Mouse (Mus musculus) erythroblast, adult 5-6 weeks (primary cell): ENCODE measurements around the gene Rap2b. TPM values are rescaled to one million over a fixed set of nuclear protein-coding genes. Genes with fewer than 3 reads are reported as not detected.

ENCODE experiments used
- ATAC-seq: replicated peaks from 2 replicates; pipeline ENCODE4 v1.8.0; 2016; ENCODE audit warnings: moderate number of reproducible peaks, mild to moderate bottlenecking, moderate TSS enrichment, inconsistent platforms; ENCODE audit not compliant: poor library complexity, low FRiP score, severe bottlenecking
- total RNA-seq, 2 experiments: library from RNA; stranded (forward) in 1 of 2; stranded (reverse) in 1 of 2; fragments of 150-400 nt in 1 of 2; fragments of 200-764, 138-1000 nt in 1 of 2; gene quantifications; 2 replicates each; pipeline versions ENCODE4 v1.2.3 to v1.2.4; 2015 to 2017; ENCODE audit warnings: low replicate concordance in 2 of 2

Gene Rap2b
- total RNA-seq (2015; ENCODE audit: low replicate concordance) (1.9 and 4.6 TPM in 2 replicates), total RNA-seq (2017; ENCODE audit: low replicate concordance) (0.43 and 2.1 TPM in 2 replicates)

DNA sequence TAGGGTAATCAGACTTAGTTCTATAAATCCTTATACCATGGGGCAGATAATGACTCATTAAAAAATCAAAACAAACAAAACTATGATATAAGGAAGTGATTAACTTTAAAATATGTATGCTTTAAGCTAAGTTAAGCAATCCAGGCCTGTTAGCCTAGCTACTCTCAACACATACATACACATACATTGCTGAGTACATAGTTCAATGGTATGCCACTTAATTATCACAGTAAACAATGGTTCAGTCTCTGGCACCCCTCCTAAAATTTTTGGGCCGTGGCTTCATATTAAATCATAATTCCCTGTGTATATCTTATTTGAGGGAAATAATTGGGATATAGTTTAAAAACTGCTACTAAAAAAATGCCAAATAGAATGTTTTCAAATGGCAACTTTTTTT, at the start of gene Rap2b:
Gene Rap2b (plus strand): TSS at position 301 of the 400 bp plus-strand sequence.
- no peak for ATAC-seq

DNA sequence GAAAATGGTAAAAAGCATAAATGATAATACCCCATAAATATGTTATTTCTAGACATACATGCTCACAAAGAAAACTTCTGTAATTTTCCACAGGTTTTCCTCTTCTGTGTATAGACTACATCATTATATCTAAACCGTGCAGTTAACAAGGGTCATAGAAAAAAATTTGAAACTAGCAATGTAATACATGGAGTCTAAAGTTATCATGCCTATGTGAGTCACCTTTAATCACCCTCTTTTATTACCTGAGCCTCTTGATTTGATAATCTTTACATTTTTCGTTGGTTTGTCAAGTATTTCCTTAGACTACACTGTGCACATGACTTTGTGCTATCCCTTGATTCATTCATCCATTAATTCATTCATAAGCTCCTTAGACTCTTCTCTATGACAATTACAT, 46.4 kb upstream of the Rap2b start:
- ATAC-seq, result no peak

DNA sequence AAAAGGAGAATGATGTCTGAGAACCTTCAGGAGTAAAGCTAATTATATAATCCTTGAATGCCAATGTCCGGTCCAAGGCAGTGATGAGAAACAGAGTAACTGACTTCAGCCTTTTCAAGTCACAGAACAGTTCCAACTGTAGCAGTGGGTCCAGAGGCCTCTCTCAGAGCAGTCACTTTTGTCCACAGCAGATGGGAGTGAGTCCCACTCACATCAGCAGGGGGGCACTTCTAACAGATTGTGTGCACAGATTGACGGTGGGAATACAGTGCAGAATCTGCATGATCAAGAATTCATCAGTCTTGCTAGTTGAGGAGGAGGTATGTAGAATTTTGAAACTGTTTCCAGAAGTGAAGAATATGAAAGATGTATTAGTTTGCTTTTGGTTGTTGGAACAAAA, 41.4 kb upstream of the Rap2b start:
- ATAC-seq, result no peak

DNA sequence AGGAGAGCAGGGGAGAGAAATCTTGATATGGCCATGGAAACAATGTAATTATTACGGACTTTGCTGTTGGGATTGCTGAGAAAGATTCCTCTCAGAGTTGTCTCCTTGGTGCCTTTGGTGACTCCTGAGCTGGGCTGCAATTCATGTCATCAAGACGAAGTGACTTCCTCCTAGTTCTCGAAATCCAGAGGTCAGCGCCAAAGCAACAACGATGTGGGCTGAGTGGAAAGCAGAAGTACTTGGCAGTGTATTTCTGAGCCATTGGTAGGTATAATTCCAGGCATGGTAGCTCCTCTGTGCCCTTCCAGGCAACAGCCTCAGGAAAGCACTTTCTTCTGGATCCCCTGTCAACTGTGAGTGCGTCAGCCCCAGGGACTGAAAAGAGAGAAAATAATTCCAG, 39.8 kb upstream of the Rap2b start:
- ATAC-seq, result no peak

DNA sequence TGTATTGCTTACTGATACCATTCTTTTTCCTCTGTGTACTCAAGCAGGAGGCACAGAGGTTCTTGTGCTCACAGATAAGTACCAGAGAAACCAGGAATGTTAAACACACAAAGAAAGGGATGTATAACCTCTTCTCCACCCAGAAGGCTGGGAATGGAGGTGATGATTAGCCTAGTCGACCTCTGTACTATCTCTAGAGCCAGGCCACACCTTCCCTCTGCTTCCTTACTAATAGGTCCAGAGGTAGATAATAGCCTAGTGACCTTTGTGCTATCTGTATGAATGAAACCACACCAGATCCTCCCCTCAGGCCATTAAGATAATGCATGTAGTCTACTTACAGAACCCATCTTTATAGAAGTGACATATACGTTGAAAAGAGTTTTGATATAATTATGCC, 25.2 kb upstream of the Rap2b start:
- no peak for ATAC-seq

DNA sequence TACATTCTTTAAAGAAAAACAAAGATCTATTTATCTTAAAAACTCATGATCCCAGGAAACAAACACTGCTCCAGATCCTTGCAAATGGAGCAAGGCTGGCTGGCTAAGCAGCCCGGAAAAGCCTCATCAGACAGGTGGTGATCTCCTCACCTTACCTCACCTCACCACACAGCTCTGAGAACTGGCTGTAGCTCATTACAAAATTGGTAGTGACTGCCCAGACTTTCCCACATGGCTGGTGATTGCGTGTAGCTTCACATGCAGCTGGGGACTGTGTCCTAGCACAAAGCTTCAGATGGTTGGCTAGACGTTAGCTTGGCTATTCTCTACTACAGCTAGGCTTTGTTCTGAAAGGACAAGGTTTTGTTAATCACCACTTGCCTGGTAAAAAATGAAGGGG, 24.2 kb upstream of the Rap2b start:
- no peak for ATAC-seq

DNA sequence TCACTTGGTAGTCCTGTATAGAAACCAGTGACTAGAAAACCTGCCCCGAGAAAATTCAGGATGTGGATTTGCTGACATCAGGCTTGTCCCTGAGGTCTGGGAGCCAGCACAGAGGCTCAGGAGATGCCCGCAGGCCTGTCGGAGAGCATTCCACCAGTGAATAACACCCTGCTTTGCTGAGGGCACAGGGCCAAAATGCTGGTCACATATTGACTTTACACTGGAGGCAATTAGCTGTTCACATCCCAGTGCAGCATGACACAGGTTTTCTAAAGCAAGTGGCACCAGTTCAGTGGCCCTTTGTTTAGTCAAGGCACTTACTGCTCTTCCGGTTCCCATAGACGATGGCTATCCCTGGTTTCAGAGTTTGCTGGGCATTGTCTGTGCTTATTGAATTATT, 21.1 kb upstream of the Rap2b start:
- no peak for ATAC-seq

DNA sequence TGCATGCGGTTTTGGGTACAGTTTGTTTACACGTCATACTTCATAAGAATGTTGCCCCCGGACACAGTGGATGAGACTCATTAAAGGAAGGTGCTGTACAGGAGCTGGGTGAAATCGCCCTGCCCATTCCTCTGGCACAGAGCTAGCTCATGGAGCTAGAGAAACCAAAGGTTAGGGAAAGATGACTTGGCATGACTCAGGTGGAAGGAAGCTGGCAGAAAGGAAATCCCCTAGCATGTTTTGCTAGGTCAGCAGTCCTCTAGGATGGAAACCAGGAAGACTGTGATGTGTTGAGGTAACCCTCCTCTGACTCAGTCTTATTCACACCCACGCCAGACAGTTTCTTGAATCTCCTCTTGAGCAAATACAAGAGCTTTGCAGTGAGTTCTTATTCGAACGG, 17.4 kb upstream of the Rap2b start:
- no peak for ATAC-seq

DNA sequence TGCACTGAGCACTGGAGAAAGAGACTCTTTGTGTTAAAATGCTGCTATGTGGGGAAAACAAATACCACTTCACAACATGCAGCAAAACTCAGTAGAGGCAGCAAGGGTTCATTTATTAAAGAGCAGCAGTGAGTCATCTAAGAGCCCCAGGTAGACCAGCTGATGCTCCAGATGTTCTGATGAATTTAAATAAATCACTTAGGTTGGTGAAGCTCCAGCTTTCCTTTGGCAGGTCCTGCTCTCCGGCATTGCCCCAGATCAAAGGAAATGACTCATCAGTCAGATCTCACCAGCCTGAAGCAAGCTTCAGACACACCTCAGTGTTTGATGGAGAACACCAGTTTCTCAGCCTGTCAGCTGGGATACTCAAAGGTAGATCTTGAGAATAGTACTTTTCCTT, 15.8 kb upstream of the Rap2b start:
- ATAC-seq, result no peak

DNA sequence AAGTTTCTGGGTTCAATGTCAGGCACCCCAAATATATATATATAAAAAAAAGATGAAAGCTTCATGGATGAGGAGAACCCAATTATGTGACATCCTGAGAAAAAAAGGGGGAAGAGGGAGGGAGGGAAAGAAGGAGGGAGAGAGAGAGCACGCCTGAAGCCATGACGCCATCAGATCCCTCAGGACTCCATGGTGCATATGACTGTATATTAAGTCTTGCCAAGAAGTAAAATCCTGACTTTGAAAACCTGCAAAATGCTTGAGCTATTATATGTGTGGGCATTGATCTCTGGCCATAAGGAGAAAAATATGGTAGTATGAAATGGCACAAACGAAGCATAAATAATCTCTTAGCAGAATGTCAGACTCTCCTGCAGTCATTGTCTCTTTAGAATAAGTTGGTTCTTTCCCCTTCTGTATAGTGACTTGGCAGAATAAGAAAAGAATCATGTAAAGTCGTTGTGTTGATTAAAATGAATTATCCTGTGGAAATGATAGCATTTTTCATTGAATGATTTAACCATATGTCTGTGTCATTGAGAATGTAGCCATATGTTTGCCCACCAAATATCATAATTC, 13.3 kb upstream of the Rap2b start:
- no peak for ATAC-seq

DNA sequence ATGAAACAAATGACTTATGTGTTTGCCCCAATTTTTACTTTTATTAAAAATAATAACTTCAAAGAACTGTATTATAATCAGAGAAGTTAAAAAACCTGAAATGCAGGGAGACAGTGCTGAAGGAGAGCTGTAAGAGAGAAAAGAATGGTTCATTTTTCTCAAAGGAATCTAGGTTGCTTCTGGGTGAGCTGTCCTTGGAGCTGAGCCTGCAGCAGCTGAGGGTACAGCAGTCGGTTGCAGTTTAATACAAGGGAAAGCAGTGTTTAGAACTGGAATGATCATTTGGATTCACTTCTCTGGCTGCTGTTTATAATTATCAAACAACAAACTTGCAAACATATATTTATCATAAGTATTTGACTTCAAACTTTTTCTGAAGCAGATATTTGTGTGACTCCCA, 12.0 kb upstream of the Rap2b start:
- ATAC-seq, result no peak

DNA sequence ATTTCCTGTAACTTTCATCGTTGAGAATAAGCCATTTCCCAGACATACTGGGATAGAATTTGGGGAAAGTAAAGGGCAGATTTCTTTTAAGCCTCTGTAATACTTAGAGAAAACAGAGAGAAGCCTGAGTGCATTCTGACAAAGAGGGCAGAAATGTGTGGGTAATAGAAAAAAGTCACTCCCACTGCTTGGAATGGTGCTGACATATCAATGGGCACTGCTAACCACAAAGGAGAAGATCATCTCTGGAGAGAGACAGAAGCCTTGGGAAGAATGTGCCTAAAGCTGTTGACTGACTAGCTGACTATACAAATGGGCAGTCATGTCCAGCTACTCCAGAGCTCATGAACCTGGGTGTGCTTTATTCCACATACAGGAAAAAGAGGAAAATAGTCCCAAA, 6.0 kb upstream of the Rap2b start:
- ATAC-seq, result no peak

DNA sequence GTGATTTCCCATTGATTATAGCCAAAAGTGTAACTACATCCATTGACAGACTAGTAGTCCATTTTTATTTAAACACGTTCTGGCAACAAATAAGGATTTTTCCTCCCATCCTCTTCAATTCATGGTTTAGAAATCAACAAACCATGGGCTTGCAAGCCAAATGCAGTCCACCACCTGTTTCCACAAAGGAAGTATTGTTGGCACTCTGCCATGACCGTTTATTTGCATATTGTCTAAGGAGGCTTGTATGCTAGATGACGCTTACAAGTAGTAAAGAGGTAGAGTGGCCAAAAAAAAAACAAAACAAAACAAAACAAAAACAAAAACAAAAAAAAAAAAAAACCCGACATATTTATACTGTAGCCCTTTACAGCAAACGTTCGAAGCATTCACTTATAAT, 3.3 kb upstream of the Rap2b start:
- no peak for ATAC-seq

DNA sequence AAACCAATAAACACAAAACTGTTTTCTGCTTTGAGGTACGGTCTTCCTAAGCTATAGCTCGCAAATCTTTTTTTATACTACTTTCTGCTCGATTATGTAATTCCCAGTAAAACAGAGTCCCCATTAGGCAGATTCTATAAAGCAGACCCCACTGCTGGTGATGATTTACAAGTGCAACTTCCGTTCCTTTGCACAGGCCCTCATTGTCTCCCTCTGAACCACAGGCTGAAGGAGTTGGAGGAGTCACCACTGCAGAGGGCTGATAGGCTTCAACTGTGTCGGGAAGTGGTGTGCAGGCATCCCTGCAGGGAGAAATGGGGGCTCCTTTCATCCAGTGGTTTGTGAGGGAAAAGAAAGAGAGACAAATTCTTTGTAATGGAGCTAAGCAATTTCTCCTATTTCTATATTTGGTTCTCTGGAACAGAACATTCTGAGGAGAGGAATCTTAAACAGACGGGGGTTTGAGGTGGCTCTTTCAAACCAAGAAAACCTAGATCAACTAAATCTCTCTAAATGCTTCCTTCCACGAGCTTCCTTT, 2.6 kb upstream of the Rap2b start:
- ATAC-seq, result no peak

DNA sequence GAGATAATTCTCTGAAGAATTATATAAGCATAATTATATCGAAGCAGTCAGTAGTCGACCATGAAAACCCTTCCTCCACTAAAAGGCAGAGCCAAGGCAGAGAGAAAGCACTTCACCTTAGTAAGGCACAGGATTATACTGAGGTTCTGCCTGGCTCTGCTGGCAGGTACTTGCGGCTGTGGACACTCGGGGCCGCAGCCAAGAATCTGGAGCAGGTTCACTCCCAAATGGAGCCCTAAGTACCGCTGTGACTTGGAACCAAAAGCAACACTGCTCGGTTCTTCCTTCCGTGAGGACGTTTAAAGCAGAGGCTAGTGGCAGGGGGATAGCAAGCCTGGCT, 1.4 kb downstream of the Rap2b start:
- ATAC-seq, result no peak

DNA sequence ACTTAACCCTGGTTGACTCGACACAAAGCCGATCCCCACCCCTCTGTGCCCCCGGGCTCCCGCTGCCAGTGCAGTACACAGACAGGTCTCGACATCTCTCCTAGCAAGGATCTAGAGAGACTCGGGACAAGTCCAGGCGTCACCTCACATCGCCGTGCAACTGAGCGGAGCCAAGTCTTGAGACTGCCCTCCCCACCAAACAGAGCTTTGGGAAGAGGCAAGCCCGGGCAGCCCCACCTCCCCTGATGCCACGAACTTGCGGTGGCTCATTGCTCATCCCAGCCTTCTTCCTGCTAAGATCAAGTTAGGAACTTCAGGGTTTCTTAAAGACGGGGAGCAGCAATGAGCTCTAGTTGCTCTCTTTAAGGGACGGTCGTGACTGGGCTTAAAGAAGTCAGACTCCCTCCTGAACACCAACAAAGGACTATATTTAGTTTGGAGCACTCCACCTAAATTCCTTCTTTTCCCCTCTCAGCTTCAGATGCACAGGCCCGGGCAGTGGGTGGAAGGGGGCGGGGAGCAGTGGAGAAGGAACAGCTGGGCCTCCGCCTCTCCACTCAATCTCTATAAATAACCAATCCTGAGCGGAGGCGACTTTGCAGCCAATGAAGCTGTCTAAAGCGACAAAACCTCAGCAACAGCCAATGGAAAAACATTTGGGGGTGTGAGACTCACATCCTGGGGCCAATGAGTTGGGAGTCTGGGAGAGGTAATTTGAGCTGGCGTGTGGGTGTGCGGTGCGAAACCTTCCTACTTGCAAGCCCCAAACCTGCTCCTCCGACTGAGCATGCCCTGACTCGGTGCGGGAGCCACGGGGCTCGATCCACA, 1.9 kb downstream of the Rap2b start:
- ATAC-seq, result peak; percentile 44

DNA sequence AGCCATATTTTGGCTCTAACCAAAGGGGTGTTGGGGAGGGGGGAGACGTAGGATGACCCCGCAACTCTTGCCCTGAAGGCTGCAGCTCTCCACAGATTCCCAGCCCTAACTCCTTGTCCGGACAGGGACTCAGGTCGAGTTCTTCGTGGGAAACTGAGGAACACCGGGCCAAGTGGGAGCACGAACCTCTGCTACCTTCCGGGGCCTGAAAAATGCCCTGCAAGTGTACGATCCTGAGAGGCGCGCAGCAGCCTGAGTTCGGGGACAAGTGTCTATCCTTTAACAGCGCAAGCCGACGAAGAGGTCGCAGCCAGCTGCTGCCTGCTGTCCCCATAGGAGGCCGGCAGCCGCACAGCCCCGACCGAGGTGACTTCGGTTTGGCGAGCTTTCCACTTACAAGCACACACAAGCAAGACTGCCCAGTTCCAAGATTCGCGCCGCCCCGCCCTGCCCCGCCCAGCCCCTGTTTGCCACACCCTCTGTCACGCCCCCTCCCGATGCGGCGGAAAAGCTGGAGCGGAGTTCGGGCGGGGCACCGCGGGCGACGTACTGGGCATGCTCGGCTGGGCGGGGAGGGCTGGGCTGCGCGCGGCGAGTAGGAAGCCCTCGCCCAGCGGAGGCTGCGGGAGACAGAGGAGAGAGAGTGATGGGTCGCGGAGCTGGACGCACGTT, 2.7 kb downstream of the Rap2b start:
- peak; percentile 90 for ATAC-seq

DNA sequence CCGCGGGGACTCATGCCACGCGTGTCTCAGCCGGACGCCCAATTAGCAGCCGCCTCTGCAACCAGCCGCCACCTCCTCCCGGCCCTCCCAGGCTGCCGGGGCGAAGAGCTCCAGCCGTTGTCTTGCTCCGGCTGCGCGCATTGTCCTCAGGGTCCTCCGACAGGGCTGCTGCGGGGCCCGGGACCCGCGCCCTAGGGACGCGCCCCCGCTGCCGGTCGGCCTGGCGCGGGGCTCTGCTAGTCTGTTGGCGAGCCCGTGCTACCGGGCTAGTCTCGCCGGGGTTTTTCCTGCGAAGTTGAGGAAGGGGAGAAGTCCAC, 3.2 kb downstream of the Rap2b start:
- no peak for ATAC-seq

DNA sequence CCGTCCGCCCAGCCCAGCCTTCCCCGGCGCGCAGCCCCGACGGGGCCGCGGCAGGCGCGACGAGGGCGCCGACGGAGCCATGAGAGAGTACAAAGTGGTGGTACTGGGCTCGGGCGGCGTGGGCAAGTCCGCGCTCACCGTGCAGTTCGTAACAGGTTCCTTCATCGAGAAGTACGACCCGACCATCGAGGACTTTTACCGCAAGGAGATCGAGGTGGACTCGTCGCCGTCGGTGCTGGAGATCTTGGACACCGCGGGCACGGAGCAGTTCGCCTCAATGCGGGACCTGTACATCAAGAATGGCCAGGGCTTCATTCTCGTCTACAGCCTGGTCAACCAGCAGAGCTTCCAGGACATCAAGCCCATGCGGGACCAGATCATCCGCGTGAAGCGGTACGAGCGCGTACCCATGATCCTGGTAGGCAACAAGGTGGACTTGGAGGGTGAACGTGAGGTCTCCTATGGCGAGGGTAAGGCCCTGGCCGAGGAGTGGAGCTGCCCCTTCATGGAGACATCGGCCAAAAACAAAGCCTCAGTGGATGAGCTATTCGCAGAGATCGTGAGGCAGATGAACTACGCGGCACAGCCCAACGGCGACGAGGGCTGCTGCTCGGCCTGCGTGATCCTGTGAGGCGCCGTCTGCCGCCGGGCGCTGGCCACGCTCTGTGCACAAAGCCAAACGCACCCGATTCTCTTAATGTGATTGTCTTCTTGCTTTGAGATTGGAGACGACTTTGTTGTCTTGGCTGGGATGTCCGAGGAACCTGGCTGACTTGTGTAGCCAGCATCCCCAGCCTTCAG, 3.7 kb downstream of the Rap2b start:
- peak; percentile 51 for ATAC-seq

DNA sequence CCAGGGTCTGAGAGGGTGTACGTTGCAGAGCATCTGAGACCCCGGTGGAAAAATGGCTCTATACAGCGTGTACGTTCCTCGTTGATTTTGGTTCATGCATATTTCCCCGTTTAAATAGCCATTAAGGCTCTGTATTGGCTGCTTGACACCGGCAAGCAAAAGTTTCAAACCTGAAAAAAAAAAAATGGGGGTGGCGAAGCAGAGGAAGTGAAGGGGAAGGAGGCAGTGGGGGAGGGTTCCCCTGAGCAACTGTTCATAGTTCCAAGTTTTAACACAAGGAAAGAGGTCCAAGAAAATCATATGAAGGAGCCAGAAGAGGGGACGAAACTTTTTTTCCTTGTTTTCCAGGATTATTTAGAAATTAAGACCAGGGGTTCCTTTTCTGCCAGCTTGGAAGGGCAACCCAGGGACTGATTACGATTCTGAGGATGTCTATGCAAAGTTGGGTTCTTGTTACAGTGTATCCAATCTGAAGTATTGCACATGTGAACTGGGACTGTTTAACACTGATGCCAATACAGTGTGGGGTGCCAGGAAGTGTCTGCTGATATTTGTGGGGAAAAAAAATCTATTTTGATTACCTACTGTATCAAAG, 4.4 kb downstream of the Rap2b start, which contains the start of gene B430305J03Rik:
Gene B430305J03Rik (minus strand): TSS at position 173 of the 595 bp plus-strand sequence.
- no peak for ATAC-seq
